Mouse (Mus musculus) kidney, postnatal 4 days (tissue): ENCODE measurements at regions not wholly inside any gene's neighbourhood (a gene's known extent, or its start where the extent isn't known, plus 50 kb on each side); places are given as distances from the start of the nearest gene placed in this dataset.

Source experiments
- DNase-seq, 2 experiments: peaks; one replicate each; pipeline ENCODE4 v3.0.0; 2021; ENCODE audit warnings: mixed read lengths in 2 of 2

DNA sequence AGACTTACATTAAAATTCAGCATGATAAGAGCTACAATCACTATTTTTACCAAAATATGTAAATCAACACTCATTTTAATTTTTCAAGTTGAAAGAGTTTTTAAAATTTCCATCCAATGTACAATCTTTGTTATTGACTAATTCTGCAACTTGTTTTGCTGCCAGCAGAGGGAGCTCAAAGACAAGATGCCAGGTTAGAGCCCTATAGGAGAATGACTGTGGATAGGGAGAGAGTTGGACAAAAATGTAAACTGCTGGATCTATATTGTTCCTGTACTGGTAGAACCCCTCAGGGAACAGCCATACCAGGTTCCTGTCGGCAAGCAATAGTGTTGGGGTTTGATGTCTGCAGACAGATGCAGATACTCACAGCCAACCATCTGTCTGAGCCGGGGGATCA lies 288.8 kb upstream of the 4930550L24Rik start:
- peak; percentile 12 to 31 for DNase-seq
